Mouse (Mus musculus) testis, postnatal 14 days (tissue): ENCODE results near the gene Corin.

Experiments used
- DNase-seq: peaks from one replicate; pipeline ENCODE4 v3.0.0; 2021; ENCODE audit warnings: low spot score

Corin gene

GRCm38 (mm10) chr5:72503531-72504523 lies at the start of gene Corin:
Corin (minus strand) TSS chr5:72504473.
- no peak for DNase-seq

- DNase-seq: no peak
Measured at GRCm38 (mm10) chr5:72551209-72551608, 46.9 kb upstream of the Corin start.

GRCm38 (mm10) chr5:72528896-72529295 lies 24.6 kb upstream of the Corin start:
- no peak for DNase-seq

- no peak for DNase-seq
Measured at GRCm38 (mm10) chr5:72513808-72514207, 9.5 kb upstream of the Corin start.

- no peak for DNase-seq
Measured at GRCm38 (mm10) chr5:72505740-72506139, 1.5 kb upstream of the Corin start.

GRCm38 (mm10) chr5:72502778-72503177 lies 1.5 kb downstream of the Corin start:
- no peak for DNase-seq

GRCm38 (mm10) chr5:72501763-72502162 lies 2.5 kb downstream of the Corin start:
- DNase-seq: no peak

- DNase-seq: no peak
Measured at GRCm38 (mm10) chr5:72498271-72498670, 6.0 kb downstream of the Corin start.

- DNase-seq: no peak
Measured at GRCm38 (mm10) chr5:72496756-72497155, 7.5 kb downstream of the Corin start.

- DNase-seq: no peak
Measured at GRCm38 (mm10) chr5:72493906-72494305, 10.4 kb downstream of the Corin start.

- DNase-seq: no peak
Measured at GRCm38 (mm10) chr5:72491232-72491631, 13.0 kb downstream of the Corin start.

- no peak for DNase-seq
Measured at GRCm38 (mm10) chr5:72480456-72480855, 23.8 kb downstream of the Corin start.

GRCm38 (mm10) chr5:72472317-72473009 lies 31.8 kb downstream of the Corin start:
- DNase-seq: no peak

GRCm38 (mm10) chr5:72471746-72472145 lies 32.5 kb downstream of the Corin start:
- DNase-seq: no peak

- no peak for DNase-seq
Measured at GRCm38 (mm10) chr5:72464932-72465331, 39.3 kb downstream of the Corin start.

GRCm38 (mm10) chr5:72459374-72460112 lies 44.7 kb downstream of the Corin start:
- no peak for DNase-seq

GRCm38 (mm10) chr5:72453690-72454089 lies 50.6 kb downstream of the Corin start:
- DNase-seq: no peak

- no peak for DNase-seq
Measured at GRCm38 (mm10) chr5:72453176-72453575, 51.1 kb downstream of the Corin start.

- DNase-seq: no peak
Measured at GRCm38 (mm10) chr5:72452750-72453149, 51.5 kb downstream of the Corin start.

- no peak for DNase-seq
Measured at GRCm38 (mm10) chr5:72448846-72449245, 55.4 kb downstream of the Corin start.

GRCm38 (mm10) chr5:72446104-72446503 lies 58.2 kb downstream of the Corin start:
- DNase-seq: no peak

- DNase-seq: peak; percentile 5
Measured at GRCm38 (mm10) chr5:72443946-72444345, 60.3 kb downstream of the Corin start.
